Comparison of ENCODE assay signal across 12 mouse cellular contexts in the genomic region with DNA sequence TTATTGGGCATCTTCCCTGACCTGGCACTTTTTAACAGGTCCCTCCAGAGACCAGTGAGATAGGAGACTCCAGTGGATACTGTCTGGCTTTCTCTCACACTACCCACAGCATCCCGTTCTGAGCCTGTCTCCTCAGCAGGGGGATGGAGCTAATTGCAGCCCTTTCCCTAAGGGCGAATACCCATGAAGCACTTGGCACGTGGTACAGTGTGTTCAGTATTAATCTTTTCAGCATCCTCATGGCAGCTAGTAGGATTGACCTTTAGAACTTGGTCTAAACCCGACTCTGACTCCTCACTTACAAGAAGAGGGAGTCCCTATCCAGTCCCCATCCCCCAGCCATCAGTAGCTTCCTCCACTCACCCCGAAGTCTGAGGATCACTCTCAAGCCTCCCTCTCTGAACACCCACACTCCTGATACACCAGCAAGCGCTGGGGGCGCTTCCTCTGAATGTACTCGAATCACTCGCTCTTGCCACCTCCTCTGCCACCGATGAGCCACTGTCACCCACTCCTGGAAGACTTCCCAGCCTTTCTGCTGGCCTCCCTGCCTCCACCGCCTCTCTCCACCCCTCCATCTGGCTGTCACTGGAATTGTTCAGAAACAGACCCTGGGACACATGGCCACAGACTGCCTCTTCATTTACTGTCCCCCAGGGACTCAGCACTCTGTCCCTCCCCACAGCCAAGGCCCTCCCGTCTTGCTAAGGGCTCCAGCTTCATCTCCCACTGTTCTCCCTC. TPM values are rescaled to one million over a fixed set of nuclear protein-coding genes. Genes with fewer than 3 reads are reported as not detected.
DNase-seq lines count a peak whose midpoint lies in the region; ATAC-seq lines count a peak whose summit lies in the region.
"Had no signal": no experiment of that assay in that cellular context is flagged by ENCODE, and none has a peak within 500 bp of the region (broad histone marks: within the 10 kb centered on the region; RNA-seq: fewer than 3 reads in every experiment).

No protein-coding gene starts in this region.

- no peak overlapping the region for H3K4me3 ChIP-seq in forebrain, embryonic 10.5 days
- H3K4me3 ChIP-seq in forebrain, embryonic 14.5 days (ENCODE audit: low read depth, low read length) = no peak overlapping the region
- H3K4me3 ChIP-seq: midbrain, embryonic 12.5 days had no signal

- H3K27ac ChIP-seq in forebrain, embryonic 10.5 days = peak overlapping the region; percentile 22; the same call in 1 of the 2 replicates
- no peak overlapping the region; the same call in 1 of the 2 replicates for H3K27ac ChIP-seq in forebrain, embryonic 14.5 days (ENCODE audit: low read depth, low read length)
- H3K27ac ChIP-seq: midbrain, embryonic 12.5 days had no signal

- H3K4me1 ChIP-seq in forebrain, embryonic 10.5 days = peaks cover 14% of the 10 kb centered on the region
- H3K4me1 ChIP-seq in forebrain, embryonic 14.5 days (ENCODE audit: control insufficient read depth, insufficient read depth, low read length) = no peaks in the 10 kb centered on the region

- WGBS in forebrain, embryonic 10.5 days = 71% methylated on average over 12 of the region's 12 CpGs
- 57% methylated on average over 12 of the region's 12 CpGs for WGBS in forebrain, embryonic 14.5 days

- no peak for ATAC-seq in forebrain, embryonic 14.5 days

- no peak for DNase-seq in forebrain, embryonic 10.5 days (ENCODE audit: extremely low spot score, low spot score)
- DNase-seq in forebrain, embryonic 14.5 days (ENCODE audit: low spot score) = no peak
- peak; percentile 84 to 91 for DNase-seq in layer of hippocampus, adult 18-20 months (ENCODE audit: low spot score in 2 of 2)
- DNase-seq in layer of hippocampus, postnatal 25 days (ENCODE audit: extremely low spot score in 1 of 2, low spot score in 1 of 2) = no peak
- DNase-seq in 3T3-L1 (ENCODE audit: low read depth, low spot score) = peak; percentile 55
- peak; percentile 89 for DNase-seq in layer of hippocampus, adult 9-11 months
- no peak for DNase-seq in adrenal gland, adult 18-20 months (ENCODE audit: low spot score in 2 of 2)
- no peak for DNase-seq in Muller cell, postnatal 12 days (ENCODE audit: inconsistent ontology term)
- DNase-seq: heart, postnatal 10 days; kidney, postnatal 14 days had no signal

- H3K9ac ChIP-seq in forebrain, embryonic 14.5 days (ENCODE audit: low read length) = no peak overlapping the region
- H3K9ac ChIP-seq: midbrain, embryonic 12.5 days had no signal

- H3K36me3 ChIP-seq in forebrain, embryonic 10.5 days (replicated peaks) = no peaks in the 10 kb centered on the region
- H3K36me3 ChIP-seq in forebrain, embryonic 14.5 days (ENCODE audit: control insufficient read depth, insufficient read depth, low read length) = no peaks in the 10 kb centered on the region
- H3K36me3 ChIP-seq: midbrain, embryonic 12.5 days had no signal

- H3K27me3 ChIP-seq in forebrain, embryonic 10.5 days (ENCODE audit: poor library complexity, severe bottlenecking) = no peaks in the 10 kb centered on the region
- H3K27me3 ChIP-seq in forebrain, embryonic 14.5 days (replicated peaks; ENCODE audit: control insufficient read depth, insufficient read depth, low read length) = no peaks in the 10 kb centered on the region
- H3K27me3 ChIP-seq: midbrain, embryonic 12.5 days had no signal

- no peak overlapping the region for H3K4me2 ChIP-seq in forebrain, embryonic 14.5 days (ENCODE audit: low read length)
- H3K4me2 ChIP-seq: liver, embryonic 11.5 days; midbrain, embryonic 12.5 days had no signal

- no peaks in the 10 kb centered on the region for H3K9me3 ChIP-seq in forebrain, embryonic 10.5 days
- H3K9me3 ChIP-seq in forebrain, embryonic 14.5 days (replicated peaks; ENCODE audit: control insufficient read depth, low read length) = no peaks in the 10 kb centered on the region
- H3K9me3 ChIP-seq: midbrain, embryonic 12.5 days had no signal

RNA-seq across cellular contexts. Expression of gene Src, which starts 8.3 kb away (rescaled TPM):
- polyA plus RNA-seq in forebrain, embryonic 10.5 days (2016; fragmentation: Nextera tagmentation; extraction: Ambion mirVana) = 19.2 and 19.6 TPM in 2 replicates
- polyA plus RNA-seq in forebrain, embryonic 14.5 days (2014; fragmentation: Nextera tagmentation; extraction: Ambion mirVana) = 30.1 and 31.0 TPM in 2 replicates
- 100 to 1,000 TPM; 156 to 157 TPM for total RNA-seq in layer of hippocampus, adult 18-20 months (2021)
- total RNA-seq in layer of hippocampus, postnatal 25 days (2021) = 100 to 1,000 TPM; 144 to 147 TPM
- total RNA-seq in adrenal gland, adult 18-20 months (2021) = 10 to 100 TPM; 11.8 to 13.8 TPM

RNA-seq across cellular contexts. Expression of gene Manbal, which starts 42.6 kb away (rescaled TPM):
- polyA plus RNA-seq in forebrain, embryonic 10.5 days (2016; fragmentation: Nextera tagmentation; extraction: Ambion mirVana) = 64.4 and 68.1 TPM in 2 replicates
- 72.7 and 78.5 TPM in 2 replicates for polyA plus RNA-seq in forebrain, embryonic 14.5 days (2014; fragmentation: Nextera tagmentation; extraction: Ambion mirVana)
- total RNA-seq in layer of hippocampus, adult 18-20 months (2021) = 10 to 100 TPM; 55.5 to 57.0 TPM
- 10 to 100 TPM; 61.3 to 66.5 TPM for total RNA-seq in layer of hippocampus, postnatal 25 days (2021)
- total RNA-seq in adrenal gland, adult 18-20 months (2021) = 10 to 100 TPM; 27.6 to 28.1 TPM

Comparison
In these comparisons a context has a peak if more than half of its experiments do, and no peak if none do; other contexts are left out.
1. DNase-seq: peak in layer of hippocampus, adult 18-20 months (2 of 2), 3T3-L1 (single experiment) and layer of hippocampus, adult 9-11 months (single experiment); none in forebrain, embryonic 10.5 days (single experiment), forebrain, embryonic 14.5 days (single experiment), layer of hippocampus, postnatal 25 days (0 of 2), adrenal gland, adult 18-20 months (0 of 2) and Muller cell, postnatal 12 days (single experiment).
2. RNA of gene Src, which starts 8.3 kb away (total RNA-seq): 156 to 157 TPM in layer of hippocampus, adult 18-20 months and 144 to 147 TPM in layer of hippocampus, postnatal 25 days; 11.8 to 13.8 TPM in adrenal gland, adult 18-20 months; every median in the first group is over 4 times any median in the second.